24 mouse cellular contexts compared by ENCODE assay signal in the genomic region with DNA sequence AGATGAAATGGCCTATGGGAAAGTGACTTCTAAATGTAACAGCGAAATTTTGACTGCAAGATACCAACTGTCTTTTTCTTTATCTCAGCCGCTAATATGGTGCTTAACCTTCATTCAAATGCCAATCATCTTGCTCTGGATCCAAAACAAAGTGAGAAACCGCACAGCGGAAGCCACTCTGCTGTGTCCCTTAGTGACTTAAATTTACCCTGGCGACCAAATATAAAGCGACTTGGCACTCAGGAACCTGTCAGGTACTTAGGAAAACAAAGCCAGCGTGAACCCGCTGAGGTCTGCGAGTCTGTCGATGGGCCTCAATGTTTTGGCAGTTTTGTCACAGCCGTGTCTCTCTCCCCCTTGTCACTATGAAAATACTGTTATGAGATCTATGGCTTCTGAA.
"Had no signal": no experiment of that assay in that cellular context is flagged by ENCODE, and none has a peak within 500 bp of the region (broad histone marks: within the 10 kb centered on the region; RNA-seq: fewer than 3 reads in every experiment).

No protein-coding gene starts in this region.

- H3K4me2 ChIP-seq: kidney, embryonic 15.5 days; limb, embryonic 12.5 days; limb, embryonic 15.5 days; liver, embryonic 11.5 days; lung, embryonic 14.5 days; midbrain, embryonic 12.5 days; neural tube, embryonic 12.5 days; neural tube, embryonic 15.5 days had no signal

- H3K4me1 ChIP-seq: limb, embryonic 12.5 days; limb, embryonic 15.5 days had no signal

- H3K4me3 ChIP-seq: kidney, embryonic 15.5 days; left cerebral cortex, adult 2 months; limb, embryonic 12.5 days; limb, embryonic 15.5 days; midbrain, embryonic 12.5 days; neural tube, embryonic 12.5 days; neural tube, embryonic 15.5 days had no signal

- H3K27ac ChIP-seq: kidney, embryonic 15.5 days; left cerebral cortex, adult 2 months; limb, embryonic 12.5 days; limb, embryonic 15.5 days; liver, embryonic 14.5 days; midbrain, embryonic 12.5 days; neural tube, embryonic 12.5 days; neural tube, embryonic 15.5 days; stomach, postnatal 0 days had no signal

- H3K27me3 ChIP-seq: kidney, embryonic 15.5 days; limb, embryonic 12.5 days; limb, embryonic 15.5 days; midbrain, embryonic 12.5 days; neural tube, embryonic 12.5 days; neural tube, embryonic 15.5 days had no signal

- ATAC-seq: liver, postnatal 0 days; lung, postnatal 0 days had no signal

- DNase-seq: kidney, adult 8-10 months; kidney, postnatal 10 days; kidney, postnatal 36 days; layer of hippocampus, postnatal 36 days; left cerebral cortex, postnatal 4 days; liver, postnatal 0 days; lung, embryonic 14.5 days; lung, postnatal 4 days; right cerebral cortex, adult 18-20 months; right cerebral cortex, postnatal 14 days; right cerebral cortex, postnatal 4 days; thymus, adult 2 months; thymus, postnatal 14 days had no signal

- H3K9ac ChIP-seq: kidney, embryonic 15.5 days; limb, embryonic 12.5 days; limb, embryonic 15.5 days; liver, embryonic 14.5 days; liver, postnatal 0 days; lung, embryonic 14.5 days; midbrain, embryonic 12.5 days; neural tube, embryonic 12.5 days; neural tube, embryonic 15.5 days had no signal

- H3K9me3 ChIP-seq: kidney, embryonic 15.5 days; limb, embryonic 12.5 days; limb, embryonic 15.5 days; midbrain, embryonic 12.5 days; neural tube, embryonic 12.5 days; neural tube, embryonic 15.5 days had no signal

- H3K36me3 ChIP-seq: kidney, embryonic 15.5 days; limb, embryonic 12.5 days; limb, embryonic 15.5 days; midbrain, embryonic 12.5 days; neural tube, embryonic 12.5 days; neural tube, embryonic 15.5 days had no signal
